Mouse (Mus musculus) ES-E14 (cell line): Measurements from ENCODE around the gene Alg14.

Experiments used
- CHD2 ChIP-seq: IDR thresholded peaks from 2 replicates; pipeline ENCODE4 v1.6.1; 2014; ENCODE audit warnings: mild to moderate bottlenecking, low read depth, low read length, inconsistent platforms
- HCFC1 ChIP-seq: IDR thresholded peaks from 2 replicates; pipeline ENCODE4 v1.6.1; 2012; ENCODE audit warnings: low read length, inconsistent platforms, borderline replicate concordance; ENCODE audit not compliant: insufficient read depth
- MAFK ChIP-seq: IDR thresholded peaks from 2 replicates; pipeline ENCODE4 v1.6.1; 2014; ENCODE audit warnings: mild to moderate bottlenecking, low read depth, low read length, inconsistent platforms; ENCODE audit not compliant: insufficient read depth
- ZC3H11A ChIP-seq: IDR thresholded peaks from 2 replicates; pipeline ENCODE4 v1.6.1; 2012; ENCODE audit warnings: low read depth, mild to moderate bottlenecking, inconsistent platforms, low read length, borderline replicate concordance
- ZNF384 ChIP-seq: IDR thresholded peaks from 2 replicates; pipeline ENCODE4 v1.6.1; 2012; ENCODE audit warnings: low read depth, low read length, inconsistent platforms

DNA sequence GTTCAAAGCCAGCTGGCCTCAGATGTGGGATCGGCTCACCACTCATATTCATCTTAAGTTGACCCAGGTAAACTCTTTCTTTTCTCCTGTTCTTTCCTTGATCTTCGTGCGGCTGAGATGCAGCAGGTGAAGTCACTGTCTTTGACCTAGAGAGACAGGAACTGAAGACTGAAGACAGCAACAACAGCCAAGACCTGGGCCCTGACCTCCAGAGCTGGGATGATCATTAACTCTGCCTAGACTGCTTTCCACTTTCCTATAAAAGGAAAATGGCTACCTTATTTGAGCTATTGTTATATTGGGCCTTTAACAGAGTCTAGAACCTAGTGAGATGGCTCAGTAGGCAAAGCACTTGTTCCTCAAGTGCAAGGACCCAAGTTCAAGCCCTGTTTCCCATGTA is 116.8 kb downstream of the Alg14 start:
- no peak for TF ChIP-seq HCFC1
- no peak for TF ChIP-seq ZC3H11A
- no peak for TF ChIP-seq ZNF384
- no peak for TF ChIP-seq CHD2
- TF ChIP-seq MAFK = no peak
